Mouse (Mus musculus): ENCODE data around the gene Cacna2d1.

- TF ChIP-seq CTCF (IDR thresholded peaks at IDR 0.05; ENCODE audit: low read depth, low read length) (no peak), POLR2A (IDR thresholded peaks at IDR 0.05; ENCODE audit: borderline replicate concordance, low read depth, low read length) (no peak)
Observed at GRCm38 (mm10) chr5:16082253-16082652, 147.8 kb downstream of the Cacna2d1 start.
